23 mouse cellular contexts compared by ENCODE assay signal in the genomic region with DNA sequence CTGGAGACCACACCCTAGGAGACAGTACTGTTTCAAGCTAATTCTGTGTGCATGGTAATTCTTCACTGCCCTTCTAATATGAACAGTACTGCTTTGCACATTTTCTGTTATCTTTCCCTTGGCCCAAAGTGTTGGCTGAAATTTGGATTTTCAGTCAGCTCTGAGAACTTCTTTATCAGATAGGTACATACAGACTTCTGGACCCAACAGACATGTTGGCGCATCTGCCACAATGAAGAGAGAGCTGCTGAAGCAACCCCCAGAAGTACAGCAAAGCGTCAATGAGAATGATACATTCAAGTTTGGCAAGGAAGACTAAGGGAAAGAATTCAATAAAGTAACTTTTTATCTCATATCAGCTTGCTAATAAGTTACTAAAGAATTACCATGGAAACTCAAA. TPM values are rescaled to one million over a fixed set of nuclear protein-coding genes. Genes with fewer than 3 reads are reported as not detected.
DNase-seq lines count a peak whose midpoint lies in the region; ATAC-seq and TF ChIP-seq lines count a peak whose summit lies in the region.
"Had no signal": no experiment of that assay in that cellular context is flagged by ENCODE, and none has a peak within 500 bp of the region (broad histone marks: within the 10 kb centered on the region; RNA-seq: fewer than 3 reads in every experiment).

No protein-coding gene starts in this region.

- intact Hi-C loops in heart, postnatal 36 days (cut with DNase I) = loop anchor here (5.0 kb wide), 1 partner anchor 113 kb away; no protein-coding TSS in a partner anchor

- no peaks in the 10 kb centered on the region for H3K27me3 ChIP-seq in liver, embryonic 12.5 days (replicated peaks)
- no peaks in the 10 kb centered on the region for H3K27me3 ChIP-seq in liver, postnatal 0 days (ENCODE audit: insufficient read depth, low read length)
- H3K27me3 ChIP-seq in forebrain, embryonic 10.5 days (ENCODE audit: poor library complexity, severe bottlenecking) = no peaks in the 10 kb centered on the region
- H3K27me3 ChIP-seq: heart, embryonic 12.5 days; heart, embryonic 15.5 days had no signal

- H3K36me3 ChIP-seq in liver, embryonic 12.5 days = peaks cover 37% of the 10 kb centered on the region
- H3K36me3 ChIP-seq in liver, postnatal 0 days (replicated peaks; ENCODE audit: insufficient read depth, low read length) = peaks cover 21% of the 10 kb centered on the region
- H3K36me3 ChIP-seq in forebrain, embryonic 10.5 days (replicated peaks) = peaks cover 65% of the 10 kb centered on the region

- H3K9me3 ChIP-seq in liver, embryonic 12.5 days (replicated peaks) = no peaks in the 10 kb centered on the region
- H3K9me3 ChIP-seq in liver, postnatal 0 days (ENCODE audit: low read length) = no peaks in the 10 kb centered on the region
- H3K9me3 ChIP-seq in forebrain, embryonic 10.5 days = no peaks in the 10 kb centered on the region
- H3K9me3 ChIP-seq: heart, embryonic 12.5 days; heart, embryonic 15.5 days had no signal

- TF ChIP-seq CTCF in liver, postnatal 0 days (IDR thresholded peaks at IDR 0.05; ENCODE audit: low read depth) = no peak

- WGBS in liver, embryonic 12.5 days (ENCODE audit: insufficient replicate concordance) = 66% methylated on average over 2 of the region's 2 CpGs
- WGBS in liver, postnatal 0 days (ENCODE audit: insufficient replicate concordance) = 65% methylated on average over 2 of the region's 2 CpGs
- WGBS in forebrain, embryonic 10.5 days = 94% methylated on average over 2 of the region's 2 CpGs

- TF ChIP-seq EP300 in liver, postnatal 0 days (IDR thresholded peaks at IDR 0.05; ENCODE audit: low read depth) = no peak

- H3K4me1 ChIP-seq in liver, embryonic 12.5 days = peaks cover 13% of the 10 kb centered on the region
- H3K4me1 ChIP-seq in liver, postnatal 0 days (ENCODE audit: insufficient read depth) = no peaks in the 10 kb centered on the region
- H3K4me1 ChIP-seq in forebrain, embryonic 10.5 days = no peaks in the 10 kb centered on the region
- H3K4me1 ChIP-seq: heart, embryonic 15.5 days had no signal

- H3K4me3 ChIP-seq in liver, embryonic 12.5 days = no peak overlapping the region
- no peak overlapping the region for H3K4me3 ChIP-seq in liver, postnatal 0 days (ENCODE audit: low read depth, low read length)
- H3K4me3 ChIP-seq in forebrain, embryonic 10.5 days = no peak overlapping the region
- H3K4me3 ChIP-seq: gastrocnemius, adult 2 months; heart, embryonic 12.5 days; heart, embryonic 15.5 days had no signal

- ATAC-seq in liver, embryonic 12.5 days = 0 out of 2 replicates have a peak, but pooled peaks have one; percentile 30
- no peak for ATAC-seq in liver, postnatal 0 days
- ATAC-seq in megakaryocyte progenitor cell, adult 5-6 weeks (replicated peaks; ENCODE audit: poor library complexity) = peak; percentile 59
- ATAC-seq: activated CD4-positive, CD25-positive, alpha-beta regulatory T cell, adult 4 months; forebrain, embryonic 14.5 days; forebrain, postnatal 0 days; hindbrain, postnatal 0 days had no signal

- no peak overlapping the region for H3K9ac ChIP-seq in liver, embryonic 12.5 days
- H3K9ac ChIP-seq in liver, postnatal 0 days (replicated peaks) = no peak overlapping the region
- H3K9ac ChIP-seq: forebrain, postnatal 0 days; heart, embryonic 12.5 days; heart, embryonic 15.5 days; hindbrain, embryonic 14.5 days had no signal

- DNase-seq in heart, adult 11 months = peak; percentile 45
- DNase-seq in heart, postnatal 36 days = no peak
- no peak for DNase-seq in liver, postnatal 0 days
- no peak for DNase-seq in forebrain, embryonic 10.5 days (ENCODE audit: extremely low spot score, low spot score)
- DNase-seq: adrenal gland, adult 8-10 months; adrenal gland, postnatal 25 days; cerebellum, adult 18-20 months; cerebellum, adult 9-10 months; cerebellum, postnatal 14 days; forebrain, postnatal 0 days; gastrocnemius, adult 2 months; gastrocnemius, postnatal 14 days; heart, adult 18-20 months; heart, postnatal 10 days; heart, postnatal 4 days had no signal

- H3K4me2 ChIP-seq in liver, embryonic 12.5 days = no peak overlapping the region
- H3K4me2 ChIP-seq in liver, postnatal 0 days (ENCODE audit: low read depth, low read length) = no peak overlapping the region
- H3K4me2 ChIP-seq: heart, embryonic 12.5 days; heart, embryonic 15.5 days; hindbrain, embryonic 14.5 days had no signal

- no peak overlapping the region for H3K27ac ChIP-seq in liver, embryonic 12.5 days
- H3K27ac ChIP-seq in liver, postnatal 0 days (ENCODE audit: low read depth) = no peak overlapping the region
- no peak overlapping the region for H3K27ac ChIP-seq in forebrain, embryonic 10.5 days
- H3K27ac ChIP-seq: gastrocnemius, adult 2 months; heart, embryonic 15.5 days; hindbrain, embryonic 14.5 days; hindbrain, postnatal 0 days had no signal

RNA-seq across cellular contexts. Expression of gene Lyrm1, which starts 41.3 kb away (rescaled TPM):
- 1 to 10 TPM; 7.9 to 9.0 TPM for total RNA-seq in heart, postnatal 36 days (2021)
- 4.3 and 4.6 TPM in 2 replicates for polyA plus RNA-seq in liver, embryonic 12.5 days (2016; fragmentation: Nextera tagmentation; extraction: Ambion mirVana)
- 4.5 TPM in 2 replicates for polyA plus RNA-seq in liver, postnatal 0 days (2015; fragmentation: Nextera tagmentation; extraction: Ambion mirVana)
- total RNA-seq in megakaryocyte progenitor cell, adult 5-6 weeks (2015) = 1.7 and 5.9 TPM in 2 replicates
- 3.1 and 3.9 TPM in 2 replicates for total RNA-seq in megakaryocyte progenitor cell, adult 5-6 weeks (2017)
- 8.7 and 9.6 TPM in 2 replicates for polyA plus RNA-seq in forebrain, embryonic 10.5 days (2016; fragmentation: Nextera tagmentation; extraction: Ambion mirVana)

RNA-seq across cellular contexts. Expression of gene Dcun1d3, which starts 41.7 kb away (rescaled TPM):
- 10 to 100 TPM in 1 of 2 experiments, 1 to 10 TPM in 1; 9.2 to 14.5 TPM for total RNA-seq in heart, postnatal 36 days (2021)
- polyA plus RNA-seq in liver, embryonic 12.5 days (2016; fragmentation: Nextera tagmentation; extraction: Ambion mirVana) = 3.1 and 3.5 TPM in 2 replicates
- polyA plus RNA-seq in liver, postnatal 0 days (2015; fragmentation: Nextera tagmentation; extraction: Ambion mirVana) = 3.4 and 3.8 TPM in 2 replicates
- total RNA-seq in megakaryocyte progenitor cell, adult 5-6 weeks (2015) = 2.2 and 3.0 TPM in 2 replicates
- 2.3 and 5.4 TPM in 2 replicates for total RNA-seq in megakaryocyte progenitor cell, adult 5-6 weeks (2017)
- polyA plus RNA-seq in forebrain, embryonic 10.5 days (2016; fragmentation: Nextera tagmentation; extraction: Ambion mirVana) = 12.8 and 14.3 TPM in 2 replicates
